Mouse (Mus musculus): ENCODE measurements at regions not wholly inside any gene's neighbourhood (a gene's known extent, or its start where the extent isn't known, plus 50 kb on each side); places are given as distances from the start of the nearest gene placed in this dataset.

DNA sequence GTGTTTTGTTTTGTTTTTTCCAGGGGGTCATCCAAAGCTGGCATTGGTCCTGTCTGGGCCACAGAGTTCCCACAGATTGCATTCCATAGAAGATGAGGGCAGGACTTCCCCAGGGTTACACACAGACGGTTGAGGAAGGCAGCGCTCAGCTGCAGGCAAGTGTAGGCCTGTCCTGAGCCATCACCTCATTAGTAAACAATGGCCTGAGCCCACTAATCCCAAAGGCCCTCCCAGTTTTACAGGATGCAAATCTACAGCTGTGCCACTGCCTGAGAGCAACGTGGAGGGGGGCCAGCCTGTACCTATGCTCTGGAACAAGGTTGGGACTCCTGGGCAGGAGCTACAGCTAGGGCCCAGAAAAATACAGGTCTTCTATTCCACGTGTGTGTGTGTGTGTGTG lies 55.7 kb upstream of the Tle3 start:
- TF ChIP-seq TAL1 (conservative IDR thresholded peaks at IDR 0.05; ENCODE audit: low read depth, low read length) (no peak), CTCF (IDR thresholded peaks at IDR 0.05; ENCODE audit: low read depth, low read length) (no peak), GATA2 (IDR thresholded peaks at IDR 0.05; ENCODE audit: borderline replicate concordance, low read depth, low read length) (no peak), POLR2AphosphoS5 (IDR thresholded peaks at IDR 0.05; ENCODE audit: insufficient replicate concordance, low read depth, low read length) (no peak)
